Mouse (Mus musculus): ENCODE measurements around the gene Nubp1. TPM values are rescaled to one million over a fixed set of nuclear protein-coding genes. Genes with fewer than 3 reads are reported as not detected.

Gene Nubp1
- total and polyA plus RNA-seq, 2 experiments, result 16.4 to 24.5 TPM

DNA sequence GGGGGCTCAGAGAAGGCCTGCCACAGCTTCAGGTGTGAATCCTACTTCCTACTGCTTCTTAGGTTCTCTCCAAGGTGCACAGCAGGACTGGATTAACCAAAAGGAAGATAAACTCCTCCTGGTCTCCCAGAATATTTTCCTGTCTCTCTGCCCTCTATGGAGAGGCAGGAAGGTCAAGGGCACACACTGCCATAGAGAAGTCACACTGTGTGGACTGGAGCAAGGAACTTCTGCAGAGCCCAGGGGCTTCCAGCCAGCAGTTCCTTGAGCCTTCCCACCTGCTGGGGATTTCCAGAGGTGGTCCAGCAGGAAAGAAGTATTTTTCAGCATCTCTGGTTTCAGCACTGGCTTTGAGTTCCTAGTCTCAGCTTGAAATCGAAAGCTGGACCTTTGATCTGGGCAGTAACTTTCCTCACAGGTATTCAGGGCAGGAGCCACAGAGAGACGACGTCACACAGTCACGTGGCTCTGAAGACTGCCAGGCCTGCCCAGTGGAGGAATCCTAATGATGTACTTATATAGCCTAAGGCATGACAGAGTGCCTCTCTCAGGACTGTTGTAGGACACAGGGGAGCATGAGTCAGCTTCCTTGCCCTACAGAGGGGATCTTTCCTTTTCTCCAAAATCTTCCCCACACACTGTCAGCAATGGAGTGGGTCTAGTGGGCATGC lies 53.4 kb downstream of the Nubp1 start:
- WGBS, result 11% methylated on average over 4 of the region's 4 CpGs
- H3K27me3 ChIP-seq (ENCODE audit: control insufficient read depth, insufficient read depth, low read length), result no peaks in the 10 kb centered on the region
- H3K9ac ChIP-seq (ENCODE audit: low read depth, low read length), result no peak overlapping the region
- TF ChIP-seq POLR2A (IDR thresholded peaks at IDR 0.05; ENCODE audit: extremely low read depth, insufficient read depth, low read length) (no peak), CTCF (IDR thresholded peaks at IDR 0.05; ENCODE audit: low read depth, low read length) (no peak)
- H3K27ac ChIP-seq (replicated peaks; ENCODE audit: insufficient read depth, low read depth, low read length), result peak overlapping the region; percentile 58
- no peaks in the 10 kb centered on the region for H3K79me2 ChIP-seq (ENCODE audit: control insufficient read depth, insufficient read depth, low read length)
- H3K36me3 ChIP-seq (ENCODE audit: control insufficient read depth, insufficient read depth, low read length), result no peaks in the 10 kb centered on the region
- peaks cover 8% of the 10 kb centered on the region; the same call in 1 of the 2 replicates for H3K4me1 ChIP-seq (ENCODE audit: control insufficient read depth, insufficient read depth, low read length)
- peak; percentile 83 for DNase-seq (ENCODE audit: extremely low read depth, low read depth, low spot score)
- no peak overlapping the region for H3K4me3 ChIP-seq (ENCODE audit: insufficient read depth, low read depth, low read length)

DNA sequence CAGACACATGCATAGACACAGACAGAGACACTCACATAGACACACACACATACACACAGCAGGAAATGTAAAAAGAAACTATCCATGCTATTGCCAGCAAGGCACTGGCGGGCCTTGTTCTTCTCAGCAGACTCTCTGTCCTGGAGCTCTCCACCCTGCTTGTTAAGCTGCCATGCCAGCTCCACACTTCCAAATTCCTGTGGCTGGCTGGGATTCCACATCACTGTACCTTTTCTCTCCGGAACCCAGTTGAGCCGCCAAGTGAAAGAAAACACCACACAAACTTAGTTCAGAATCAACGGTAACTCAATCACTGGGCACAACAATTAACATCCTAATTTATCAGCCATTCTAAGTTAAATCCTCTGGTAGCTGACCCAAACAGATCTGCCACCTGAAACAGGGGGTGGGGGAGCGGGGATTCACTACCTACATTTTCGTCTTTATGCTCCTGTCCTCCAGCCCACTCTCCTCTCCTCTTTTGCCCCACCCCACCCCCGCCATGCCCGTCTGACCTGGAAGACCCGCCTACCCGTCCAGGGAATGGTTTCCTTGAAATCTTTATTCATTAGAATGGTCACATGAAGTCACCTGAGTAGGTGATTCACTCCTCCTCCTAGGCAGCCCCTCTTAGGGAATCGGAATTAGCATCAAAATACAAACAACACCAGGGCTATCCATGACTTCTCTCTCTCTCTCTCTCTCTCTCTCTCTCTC lies 55.8 kb downstream of the Nubp1 start:
- H3K27ac ChIP-seq (replicated peaks; ENCODE audit: insufficient read depth, low read depth, low read length), result no peak overlapping the region
- no peak overlapping the region for H3K9ac ChIP-seq (ENCODE audit: low read depth, low read length)
- no peak for DNase-seq (ENCODE audit: extremely low read depth, low read depth, low spot score)
- no peaks in the 10 kb centered on the region for H3K79me2 ChIP-seq (ENCODE audit: control insufficient read depth, insufficient read depth, low read length)
- H3K27me3 ChIP-seq (ENCODE audit: control insufficient read depth, insufficient read depth, low read length), result no peaks in the 10 kb centered on the region
- H3K36me3 ChIP-seq (ENCODE audit: control insufficient read depth, insufficient read depth, low read length), result no peaks in the 10 kb centered on the region
- TF ChIP-seq POLR2A (IDR thresholded peaks at IDR 0.05; ENCODE audit: extremely low read depth, insufficient read depth, low read length), result no peak
- TF ChIP-seq CTCF (IDR thresholded peaks at IDR 0.05; ENCODE audit: low read depth, low read length), result no peak
- H3K4me3 ChIP-seq (ENCODE audit: insufficient read depth, low read depth, low read length), result no peak overlapping the region
- WGBS, result 82% methylated on average over 11 of the region's 11 CpGs
- peaks cover 8% of the 10 kb centered on the region; the same call in 1 of the 2 replicates for H3K4me1 ChIP-seq (ENCODE audit: control insufficient read depth, insufficient read depth, low read length)

DNA sequence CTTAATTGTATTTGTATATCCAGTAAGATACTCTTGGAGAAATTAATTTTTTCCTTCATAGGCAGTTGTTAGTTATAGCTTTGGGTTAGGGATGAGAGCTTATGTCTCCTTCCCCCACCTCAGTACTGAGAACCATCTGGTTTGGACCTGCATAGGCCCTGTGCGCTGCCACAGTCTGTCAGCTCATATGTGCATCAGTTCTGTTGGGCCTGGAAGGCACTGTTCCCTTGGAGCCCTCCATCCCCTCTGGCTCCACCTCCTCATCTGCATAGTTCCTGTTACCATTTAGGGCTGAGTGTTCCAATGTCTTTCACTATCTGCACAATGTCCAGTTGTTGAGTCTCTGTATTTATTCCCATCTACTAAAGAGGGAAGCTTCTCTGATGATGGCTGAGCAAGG lies 56.5 kb downstream of the Nubp1 start:
- H3K27ac ChIP-seq (replicated peaks; ENCODE audit: insufficient read depth, low read depth, low read length), result no peak overlapping the region

DNA sequence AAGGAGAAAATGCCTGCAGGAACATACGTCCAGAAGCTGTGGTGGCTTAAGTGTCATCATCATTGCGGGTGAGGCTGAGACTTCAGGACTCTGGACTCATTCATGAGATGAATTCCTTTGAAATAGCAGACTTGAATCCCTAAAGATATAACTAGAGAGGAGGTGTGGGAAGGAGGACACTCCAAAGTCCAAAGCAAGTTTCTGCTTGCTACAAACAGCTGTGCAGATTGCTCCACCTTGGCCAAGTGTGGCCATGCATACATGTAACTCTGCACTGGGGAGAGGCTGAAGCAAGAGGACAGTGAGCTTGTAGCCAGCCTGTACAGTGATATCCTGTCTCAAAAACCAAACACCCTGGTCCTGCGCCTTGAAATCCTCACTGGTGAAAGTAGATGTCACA lies 60.2 kb downstream of the Nubp1 start:
- no peak for DNase-seq (ENCODE audit: extremely low read depth, low read depth, low spot score)
- Histone ChIP-seq H3K36me3 (ENCODE audit: control insufficient read depth, insufficient read depth, low read length) (no peaks in the 10 kb centered on the region), H3K4me3 (ENCODE audit: insufficient read depth, low read depth, low read length) (no peak overlapping the region), H3K27ac (replicated peaks; ENCODE audit: insufficient read depth, low read depth, low read length) (no peak overlapping the region), H3K9ac (ENCODE audit: low read depth, low read length) (no peak overlapping the region), H3K79me2 (ENCODE audit: control insufficient read depth, insufficient read depth, low read length) (no peaks in the 10 kb centered on the region), H3K4me1 (ENCODE audit: control insufficient read depth, insufficient read depth, low read length) (peaks cover 4% of the 10 kb centered on the region; the same call in 1 of the 2 replicates), H3K27me3 (ENCODE audit: control insufficient read depth, insufficient read depth, low read length) (no peaks in the 10 kb centered on the region)
- TF ChIP-seq CTCF (IDR thresholded peaks at IDR 0.05; ENCODE audit: low read depth, low read length), result no peak
- TF ChIP-seq POLR2A (IDR thresholded peaks at IDR 0.05; ENCODE audit: extremely low read depth, insufficient read depth, low read length), result no peak
- WGBS, result 93% methylated on average over 3 of the region's 3 CpGs

More for the DNA sequence above, 56.5 kb downstream of the Nubp1 start:
- Histone ChIP-seq H3K4me1 (ENCODE audit: control insufficient read depth, insufficient read depth, low read length) (peaks cover 8% of the 10 kb centered on the region; the same call in 1 of the 2 replicates), H3K9ac (ENCODE audit: low read depth, low read length) (no peak overlapping the region), H3K4me3 (ENCODE audit: insufficient read depth, low read depth, low read length) (no peak overlapping the region), H3K36me3 (ENCODE audit: control insufficient read depth, insufficient read depth, low read length) (no peaks in the 10 kb centered on the region), H3K79me2 (ENCODE audit: control insufficient read depth, insufficient read depth, low read length) (no peaks in the 10 kb centered on the region), H3K27me3 (ENCODE audit: control insufficient read depth, insufficient read depth, low read length) (no peaks in the 10 kb centered on the region)
- TF ChIP-seq POLR2A (IDR thresholded peaks at IDR 0.05; ENCODE audit: extremely low read depth, insufficient read depth, low read length), result no peak
- TF ChIP-seq CTCF (IDR thresholded peaks at IDR 0.05; ENCODE audit: low read depth, low read length), result no peak
- no peak for DNase-seq (ENCODE audit: extremely low read depth, low read depth, low spot score)
- WGBS, result 88% methylated on average over 1 of the region's 1 CpGs

Other genes starting within 250 kb of the Nubp1 start
- not detected in 2 replicates for gene Rpl39l, start 241.7 kb upstream of the Nubp1 start, total RNA-seq (2014; rRNA removed)
- not detected in 2 replicates for gene Rpl39l, start 241.7 kb upstream of the Nubp1 start, polyA plus RNA-seq (2012; rRNA removed)
- gene Atf7ip2, start 219.2 kb upstream of the Nubp1 start, total RNA-seq (2014; rRNA removed), result 0.09 TPM in 1 of 2 replicates, not detected in the other
- gene Atf7ip2, start 219.2 kb upstream of the Nubp1 start, polyA plus RNA-seq (2012; rRNA removed), result not detected in 2 replicates
- gene Emp2, start 98.0 kb upstream of the Nubp1 start, total RNA-seq (2014; rRNA removed), result 5.7 and 10.7 TPM in 2 replicates
- gene Emp2, start 98.0 kb upstream of the Nubp1 start, polyA plus RNA-seq (2012; rRNA removed), result 7.2 and 14.1 TPM in 2 replicates
- gene Tekt5, start 16.5 kb upstream of the Nubp1 start, total RNA-seq (2014; rRNA removed), result 0.09 TPM in 1 of 2 replicates, not detected in the other
- 0.07 and 0.12 TPM in 2 replicates for gene Tekt5, start 16.5 kb upstream of the Nubp1 start, polyA plus RNA-seq (2012; rRNA removed)
- 0.37 and 0.40 TPM in 2 replicates for gene Tvp23a, start 35.4 kb downstream of the Nubp1 start, total RNA-seq (2014; rRNA removed)
- gene Tvp23a, start 35.4 kb downstream of the Nubp1 start, polyA plus RNA-seq (2012; rRNA removed), result 0.05 and 0.24 TPM in 2 replicates
- gene Ciita, start 68.1 kb downstream of the Nubp1 start, total RNA-seq (2014; rRNA removed), result 1.0 and 2.2 TPM in 2 replicates
- 0.51 and 1.1 TPM in 2 replicates for gene Ciita, start 68.1 kb downstream of the Nubp1 start, polyA plus RNA-seq (2012; rRNA removed)
- gene Dexi, start 131.1 kb downstream of the Nubp1 start, total RNA-seq (2014; rRNA removed), result 8.9 and 12.3 TPM in 2 replicates
- gene Dexi, start 131.1 kb downstream of the Nubp1 start, polyA plus RNA-seq (2012; rRNA removed), result 70.0 and 99.8 TPM in 2 replicates
- 11.6 and 13.4 TPM in 2 replicates for gene Clec16a, start 133.4 kb downstream of the Nubp1 start, total RNA-seq (2014; rRNA removed)
- gene Clec16a, start 133.4 kb downstream of the Nubp1 start, polyA plus RNA-seq (2012; rRNA removed), result 8.5 and 9.8 TPM in 2 replicates

Data from liver, adult 2 months (tissue).